Mouse (Mus musculus) limb, embryonic 14.5 days (tissue): ENCODE data around the gene Pm20d1. TPM values are rescaled to one million over a fixed set of nuclear protein-coding genes. Genes with fewer than 3 reads are reported as not detected.
A peak's percentile ranks its signal among the peaks of the same experiment; 100 is the strongest.

Experiments
- ATAC-seq: fragments of 200-750 bp; cut with Nextera tagmentation; 2 replicates; pipeline ENCODE4 v1.8.0; 2017; ENCODE audit warnings: low read depth, moderate number of reproducible peaks, moderate TSS enrichment; ENCODE audit not compliant: low FRiP score
- DNase-seq: peaks from one replicate; pipeline ENCODE4 v3.0.0-alpha.2; 2015; ENCODE audit warnings: low spot score
- H3K27ac ChIP-seq: fragments of 300-500 bp; sonication (generic); replicated peaks from 2 replicates; pipeline ENCODE4 v1.5.1; 2014; ENCODE audit warnings: low read depth, mild to moderate bottlenecking, low read length, moderate library complexity, mixed read lengths
- H3K27me3 ChIP-seq: fragments of 300-500 bp; sonication (generic); 2 replicates; pipeline ENCODE4 v1.6.1; 2014; ENCODE audit warnings: low read length, mixed read lengths; ENCODE audit not compliant: control insufficient read depth, insufficient read depth
- H3K36me3 ChIP-seq: fragments of 300-500 bp; sonication (generic); 2 replicates; pipeline ENCODE4 v1.6.1; 2014; ENCODE audit warnings: mild to moderate bottlenecking, low read length, moderate library complexity, mixed read lengths; ENCODE audit not compliant: control insufficient read depth, insufficient read depth
- H3K4me1 ChIP-seq: fragments of 300-500 bp; sonication (generic); 2 replicates; pipeline ENCODE4 v1.6.1; 2014; ENCODE audit warnings: antibody characterized with exemption, low read length, mixed read lengths; ENCODE audit not compliant: control insufficient read depth, insufficient read depth
- H3K4me2 ChIP-seq: fragments of 300-500 bp; sonication (generic); replicated peaks from 2 replicates; pipeline ENCODE4 v1.6.1; 2014; ENCODE audit warnings: low read depth, mild to moderate bottlenecking, low read length, moderate library complexity; ENCODE audit not compliant: severe bottlenecking
- H3K4me3 ChIP-seq: fragments of 300-500 bp; sonication (generic); replicated peaks from 2 replicates; pipeline ENCODE4 v1.5.1; 2014; ENCODE audit warnings: low read length
- H3K9ac ChIP-seq: fragments of 300-500 bp; sonication (generic); 2 replicates; pipeline ENCODE4 v1.6.1; 2014; ENCODE audit warnings: mild to moderate bottlenecking, low read depth, low read length, moderate library complexity; ENCODE audit not compliant: severe bottlenecking
- H3K9me3 ChIP-seq: fragments of 300-500 bp; sonication (generic); 2 replicates; pipeline ENCODE4 v1.6.1; 2016; ENCODE audit warnings: low read length; ENCODE audit not compliant: control insufficient read depth
- POLR2A ChIP-seq: fragments of 200-500 bp; IDR thresholded peaks from 2 replicates; pipeline ENCODE4 v1.8.0; 2012; ENCODE audit warnings: inconsistent platforms, mild to moderate bottlenecking, moderate library complexity, borderline replicate concordance; ENCODE audit not compliant: insufficient read depth, insufficient read length; ENCODE audit errors: extremely low read depth
- WGBS: fragments of 180-500 bp; shearing (Covaris S2); extraction: QIAGEN DNeasy Blood & Tissue Kit; methylation state at CpG from one replicate; pipeline ENCODE4 v1.1.7; 2014; 5-methylcytosine and 5-hydroxymethylcytosine counted together
- polyA plus RNA-seq, 2 experiments: library from polyadenylated mRNA; depleted of rRNA in 1 of 2; stranded (reverse) in 1 of 2; unstranded in 1 of 2; fragments of >200 nt; fragmentation: Nextera tagmentation in 1 of 2; extraction: Ambion mirVana in 1 of 2; gene quantifications; 2 replicates each; pipeline versions ENCODE4 v1.2.1 to v1.2.3; 2012 to 2014

Pm20d1 gene
- polyA plus RNA-seq (2012; rRNA removed) (0.42 and 0.53 TPM in 2 replicates), polyA plus RNA-seq (2014; fragmentation: Nextera tagmentation; extraction: Ambion mirVana) (0.29 and 0.90 TPM in 2 replicates)

GRCm38 (mm10) chr1:131797202-131797909 is at the start of gene Pm20d1:
Gene Pm20d1 (plus strand): TSS chr1:131797381.
- Histone ChIP-seq H3K36me3 (no peaks in the 10 kb centered on the region), H3K9ac (peak within 1 kb of the TSS; percentile 51), H3K4me3 (peak within 1 kb of the TSS; percentile 28), H3K27me3 (no peaks in the 10 kb centered on the region), H3K9me3 (no peaks in the 10 kb centered on the region), H3K4me2 (peak within 1 kb of the TSS; percentile 57), H3K27ac (no peak within 1 kb of the TSS), H3K4me1 (no peaks in the 10 kb centered on the region)
- peak; percentile 10 for DNase-seq
- WGBS: 8% methylated on average over 26 of the region's 26 CpGs
- no peak for TF ChIP-seq POLR2A
- peak; percentile 9; the same call in 1 of the 2 replicates for ATAC-seq

DNA sequence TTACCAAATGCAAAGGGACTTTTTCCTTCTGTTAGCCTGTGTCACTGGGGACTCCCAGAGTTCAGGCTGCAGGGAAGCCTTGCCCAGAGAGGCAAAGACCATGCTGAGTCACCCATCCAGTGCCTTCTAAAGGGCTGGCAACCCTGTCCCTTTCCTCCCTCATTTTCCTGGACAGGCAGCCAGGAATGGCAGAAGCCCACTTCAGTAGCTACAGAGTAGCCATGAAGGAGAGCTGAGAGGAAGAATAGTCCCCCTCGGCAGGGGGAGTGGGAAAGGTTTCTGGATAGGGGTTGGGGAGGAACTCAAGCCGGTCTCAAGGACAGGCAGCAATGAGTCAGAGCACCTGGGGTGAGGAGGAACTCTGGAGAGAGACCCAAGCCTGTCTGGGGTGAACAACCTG is 49.4 kb upstream of the Pm20d1 start:
- ATAC-seq (no peak), DNase-seq (no peak)
- no peaks in the 10 kb centered on the region for H3K9me3 ChIP-seq
- H3K27me3 ChIP-seq: no peaks in the 10 kb centered on the region
- 61% methylated on average over 2 of the region's 2 CpGs for WGBS
- no peak overlapping the region for H3K27ac ChIP-seq
- H3K4me2 ChIP-seq: no peak overlapping the region
- no peak overlapping the region for H3K9ac ChIP-seq
- no peak for TF ChIP-seq POLR2A
- no peak overlapping the region for H3K4me3 ChIP-seq
- no peaks in the 10 kb centered on the region for H3K4me1 ChIP-seq
- no peaks in the 10 kb centered on the region for H3K36me3 ChIP-seq

DNA sequence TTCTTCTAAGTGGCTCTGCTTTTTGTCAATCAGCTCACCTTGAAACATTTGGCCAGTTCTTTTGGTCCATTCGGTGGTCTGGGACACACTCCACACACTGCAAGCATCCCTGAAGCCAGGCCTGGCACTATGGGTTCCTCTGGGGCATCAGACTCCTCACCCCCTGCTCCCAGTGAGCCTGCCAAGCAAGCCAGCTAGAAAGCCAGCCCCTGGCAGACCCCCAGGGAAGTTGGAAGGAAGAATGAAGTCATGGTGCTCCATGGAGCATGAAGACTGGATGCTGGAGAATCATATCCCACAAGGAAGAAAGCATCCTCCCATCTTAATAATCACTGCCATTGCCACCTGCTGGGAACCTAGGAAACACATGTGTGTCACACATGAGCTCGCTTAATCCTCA is 48.5 kb upstream of the Pm20d1 start:
- 68% methylated on average over 2 of the region's 2 CpGs for WGBS
- no peak for ATAC-seq
- no peak overlapping the region for H3K4me2 ChIP-seq
- H3K9ac ChIP-seq: no peak overlapping the region
- DNase-seq: no peak
- no peak for TF ChIP-seq POLR2A
- H3K27me3 ChIP-seq: no peaks in the 10 kb centered on the region
- no peaks in the 10 kb centered on the region for H3K36me3 ChIP-seq
- no peak overlapping the region for H3K27ac ChIP-seq
- H3K9me3 ChIP-seq: no peaks in the 10 kb centered on the region
- no peaks in the 10 kb centered on the region for H3K4me1 ChIP-seq
- no peak overlapping the region for H3K4me3 ChIP-seq

DNA sequence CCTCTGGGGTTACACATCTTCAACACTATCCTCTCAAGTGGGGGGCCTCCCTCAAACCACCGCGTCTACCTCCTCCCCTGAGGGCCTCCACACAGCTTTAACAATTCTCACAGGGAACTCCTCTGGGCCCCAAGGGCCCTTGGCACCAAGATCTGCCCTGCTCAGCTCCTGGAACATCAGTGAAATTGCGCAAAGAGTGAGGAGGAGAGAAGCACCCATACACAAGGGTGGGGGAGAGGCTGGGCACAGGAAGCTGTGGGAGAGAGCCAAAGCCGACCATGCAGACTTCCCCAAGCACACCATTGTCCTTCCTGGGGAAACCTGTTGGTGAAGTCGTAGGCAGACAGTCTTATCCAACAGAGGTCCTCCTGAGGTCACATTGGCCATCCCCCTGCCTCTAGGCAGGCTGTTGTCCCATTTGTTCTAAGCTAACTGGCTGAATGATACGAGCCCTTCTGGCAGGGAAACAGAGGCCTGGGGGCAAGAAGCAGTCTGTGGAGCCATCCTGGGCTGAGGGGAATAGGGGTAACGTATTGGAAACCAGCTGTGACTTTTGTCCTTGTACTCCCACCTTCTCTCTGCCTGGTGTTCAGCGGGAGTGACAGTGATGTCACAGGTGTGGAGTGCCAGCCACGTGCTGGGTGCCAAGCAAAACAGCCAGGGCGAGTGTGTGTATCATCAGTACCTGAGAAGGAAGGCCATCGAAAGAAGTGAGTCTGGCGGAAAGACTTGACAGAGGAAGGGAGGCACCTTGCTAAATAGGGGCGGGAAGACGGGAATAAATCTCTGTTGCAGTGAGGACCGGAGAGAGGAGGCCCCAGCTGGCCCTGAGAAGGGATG is 47.3 kb upstream of the Pm20d1 start:
- DNase-seq (no peak), ATAC-seq (no peak)
- Histone ChIP-seq H3K9me3 (no peaks in the 10 kb centered on the region), H3K4me3 (no peak overlapping the region), H3K9ac (no peak overlapping the region), H3K27ac (no peak overlapping the region), H3K27me3 (no peaks in the 10 kb centered on the region), H3K4me2 (no peak overlapping the region), H3K4me1 (no peaks in the 10 kb centered on the region), H3K36me3 (no peaks in the 10 kb centered on the region)
- WGBS: 69% methylated on average over 15 of the region's 15 CpGs
- TF ChIP-seq POLR2A: no peak

DNA sequence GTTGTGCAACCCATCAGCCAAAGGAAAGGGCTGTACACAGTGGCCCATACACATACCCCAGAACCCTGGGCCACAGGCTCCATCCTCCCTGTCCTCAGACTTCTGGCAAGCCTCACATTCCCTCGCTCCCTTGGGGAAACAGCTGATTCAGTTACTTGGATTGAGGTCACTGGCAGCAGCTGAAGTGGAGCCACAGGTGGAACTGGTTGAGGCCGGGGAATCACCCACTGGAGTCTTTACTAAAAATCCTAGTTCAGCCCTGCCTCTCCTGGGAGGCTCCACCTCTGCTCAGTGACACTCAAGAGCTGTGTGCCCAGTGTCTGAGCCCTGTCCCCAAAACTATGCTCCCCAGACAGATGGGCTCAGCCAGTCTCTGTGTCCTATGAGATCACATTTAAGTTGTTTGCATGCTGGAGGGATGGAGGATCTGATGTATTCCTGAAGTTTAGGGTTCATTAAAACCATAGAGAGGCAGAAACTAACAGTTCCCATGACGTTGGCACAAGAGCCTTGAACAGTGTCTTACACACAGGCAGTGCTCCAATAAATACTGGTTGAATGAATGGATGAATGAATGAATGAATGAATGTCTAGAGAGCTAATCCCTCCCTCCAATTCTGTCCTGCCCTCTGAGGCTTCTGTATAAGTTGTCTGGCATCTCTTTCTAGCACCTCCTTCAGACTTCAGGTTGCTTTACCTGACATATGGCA is 45.8 kb upstream of the Pm20d1 start:
- no peaks in the 10 kb centered on the region for H3K36me3 ChIP-seq
- no peak for TF ChIP-seq POLR2A
- no peak overlapping the region for H3K27ac ChIP-seq
- ATAC-seq (peak; percentile 26; the same call in 1 of the 2 replicates), DNase-seq (peak; percentile 39)
- H3K9ac ChIP-seq: no peak overlapping the region
- no peaks in the 10 kb centered on the region for H3K4me1 ChIP-seq
- no peak overlapping the region for H3K4me2 ChIP-seq
- 65% methylated on average over 3 of the region's 3 CpGs for whole genome bisulfite sequencing
- H3K27me3 ChIP-seq: no peaks in the 10 kb centered on the region
- no peak overlapping the region for H3K4me3 ChIP-seq
- no peaks in the 10 kb centered on the region for H3K9me3 ChIP-seq
